Mouse (Mus musculus) bone marrow macrophage, adult 2 months (primary cell): Measurements from ENCODE around the gene Gm17490.

Experiments
- CTCF ChIP-seq: IDR thresholded peaks from 2 replicates; pipeline ENCODE4 v1.5.1; 2012; ENCODE audit warnings: low read depth, mild to moderate bottlenecking, low read length, moderate library complexity
- POLR2A ChIP-seq: IDR thresholded peaks from 2 replicates; pipeline ENCODE4 v1.6.1; 2012; ENCODE audit warnings: mild to moderate bottlenecking, low read depth, low read length, borderline replicate concordance

DNA sequence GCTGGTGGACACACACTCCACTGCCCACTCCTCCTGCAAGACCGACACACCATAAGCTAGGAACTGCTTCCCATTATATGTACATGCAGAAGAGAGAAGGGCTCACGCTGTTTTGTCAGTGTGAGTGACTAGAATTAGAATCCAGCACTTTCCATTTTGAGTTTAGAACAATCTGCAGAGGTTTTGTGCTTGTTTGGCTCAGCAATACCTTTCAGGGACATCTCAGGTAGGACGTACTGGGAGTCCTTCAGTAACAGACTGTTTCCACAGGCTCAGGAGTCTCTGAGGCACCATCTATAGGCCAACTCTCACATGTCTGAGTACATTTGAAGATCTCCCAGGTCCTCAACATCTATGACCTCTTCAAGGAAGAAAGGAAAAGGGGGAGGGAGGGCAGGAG is 26.1 kb upstream of the Gm17490 start:
- TF ChIP-seq CTCF: no peak
- TF ChIP-seq POLR2A: no peak
